Mouse (Mus musculus) lung, adult 2 months (tissue): ENCODE data around the gene Gm8720. TPM values are rescaled to one million over a fixed set of nuclear protein-coding genes. Genes with fewer than 3 reads are reported as not detected.
"Not testable (repeated sequence)": the region's sequence is repeated elsewhere in the genome, so short reads cannot be mapped to it uniquely, and the experiment has no call there.

Source experiments
- DNase-seq: peaks from one replicate; pipeline ENCODE4 v3.0.0; 2022
- H3K4me1 ChIP-seq: fragments of 200-500 bp; 2 replicates; pipeline ENCODE4 v1.6.1; 2011; ENCODE audit warnings: low read length; ENCODE audit not compliant: control insufficient read depth, insufficient read depth
- H3K4me3 ChIP-seq: fragments of 200-500 bp; replicated peaks from 2 replicates; pipeline ENCODE3; 2011; ENCODE audit warnings: low read depth, mild to moderate bottlenecking, control low read depth, low read length; ENCODE audit errors: extremely low read depth
- WGBS: fragments of 180-500 bp; shearing (Covaris S2); methylation state at CpG from one replicate; pipeline ENCODE4 v1.1.7; 2018; 5-methylcytosine and 5-hydroxymethylcytosine counted together
- polyA plus RNA-seq: library from polyadenylated mRNA; depleted of rRNA; stranded (reverse); fragments of >200 nt; gene quantifications from 2 replicates; pipeline ENCODE4 v1.2.3, GENCODE M21; 2012; rRNA removed

Gene Gm8720
- not detected in 2 replicates for polyA plus RNA-seq

GRCm38 (mm10) chr7:23067356-23067755 lies at the start of gene Gm8720:
Gene Gm8720, minus strand, starts transcription at chr7:23067456.
- DNase-seq, H3K4me3 ChIP-seq, H3K4me1 ChIP-seq: not testable (repeated sequence)
- WGBS: no CpG with 5 or more reads among the region's 1 CpGs

GRCm38 (mm10) chr7:23055240-23055639 lies 12.0 kb downstream of the Gm8720 start, which contains the start of gene Vmn1r163:
Gene Vmn1r163, plus strand, starts transcription at chr7:23055540.
- not testable (repeated sequence) for DNase-seq, H3K4me3 ChIP-seq, H3K4me1 ChIP-seq
- no CpG with 5 or more reads among the region's 1 CpGs for WGBS

- not testable (repeated sequence) for H3K4me1 ChIP-seq, H3K4me3 ChIP-seq, DNase-seq
- WGBS: no CpG with 5 or more reads among the region's 3 CpGs
These were observed 47.4 kb downstream of the Gm8720 start, which contains the start of gene Gm4216 for GRCm38 (mm10) chr7:23019823-23020222. Gene Gm4216, minus strand, starts transcription at chr7:23019923.

Other genes with a start within 250 kb of the Gm8720 start
- not detected in 2 replicates for gene Vmn1r159, start 223.9 kb downstream of the Gm8720 start, polyA plus RNA-seq
- not detected in 2 replicates for gene Vmn1r160, start 196.2 kb downstream of the Gm8720 start, polyA plus RNA-seq
- gene Gm4214, start 82.8 kb downstream of the Gm8720 start, polyA plus RNA-seq: not detected in 2 replicates
- gene Gm4216, start 47.5 kb downstream of the Gm8720 start, polyA plus RNA-seq: not detected in 2 replicates
- gene Vmn1r163, start 11.9 kb downstream of the Gm8720 start, polyA plus RNA-seq: not detected in 2 replicates
- not detected in 2 replicates for gene Gm10662, start 77.0 kb upstream of the Gm8720 start, polyA plus RNA-seq
- gene Vmn1r165, start 149.9 kb upstream of the Gm8720 start, polyA plus RNA-seq: not detected in 2 replicates
- gene Vmn1r166, start 184.2 kb upstream of the Gm8720 start, polyA plus RNA-seq: not detected in 2 replicates
- gene Gm6902, start 211.4 kb upstream of the Gm8720 start, polyA plus RNA-seq: not detected in 2 replicates
- gene Nlrp4e, start 233.7 kb upstream of the Gm8720 start, polyA plus RNA-seq: not detected in 2 replicates